Mouse (Mus musculus): Measurements from ENCODE around the gene Oaz3. TPM values are rescaled to one million over a fixed set of nuclear protein-coding genes. Genes with fewer than 3 reads are reported as not detected.

The Oaz3 gene
- not detected for total RNA-seq (2023)

GRCm38 (mm10) chr3:94443597-94443964, at the start of gene Oaz3:
Gene Oaz3, minus strand, starts transcription at chr3:94443915.

DNA sequence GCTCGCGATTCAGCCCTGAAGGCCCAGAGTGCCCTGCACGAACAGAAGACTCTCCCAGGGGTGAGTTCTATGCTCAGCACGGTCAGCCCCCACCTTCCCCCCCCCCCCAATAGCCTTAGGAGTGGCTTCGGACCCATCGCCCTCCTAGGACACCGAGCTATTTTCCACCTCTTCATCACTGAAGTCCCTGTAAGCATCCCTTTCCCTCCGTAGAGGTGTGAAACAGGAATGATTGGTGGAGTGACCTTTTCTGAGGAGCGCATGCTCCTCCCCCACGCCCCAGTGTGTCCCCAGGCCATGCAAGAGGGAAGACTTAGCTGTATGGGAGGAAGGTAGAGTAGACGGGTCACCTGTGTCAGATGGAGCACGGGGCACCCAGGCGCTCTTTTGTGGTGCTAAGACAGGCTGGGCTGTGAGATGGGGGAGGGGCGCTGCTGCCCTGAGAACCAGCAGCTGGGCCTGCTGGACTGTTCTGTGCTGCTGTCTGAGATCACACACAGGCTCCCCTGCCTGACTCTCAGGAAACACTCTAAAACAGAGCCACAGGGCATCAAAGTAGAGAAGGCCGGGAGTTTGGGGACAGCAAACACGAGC, 36.7 kb upstream of the Oaz3 start, which contains the start of gene Riiad1:
Gene Riiad1 (minus strand): TSS at position 51 of the 594 bp plus-strand sequence.

DNA sequence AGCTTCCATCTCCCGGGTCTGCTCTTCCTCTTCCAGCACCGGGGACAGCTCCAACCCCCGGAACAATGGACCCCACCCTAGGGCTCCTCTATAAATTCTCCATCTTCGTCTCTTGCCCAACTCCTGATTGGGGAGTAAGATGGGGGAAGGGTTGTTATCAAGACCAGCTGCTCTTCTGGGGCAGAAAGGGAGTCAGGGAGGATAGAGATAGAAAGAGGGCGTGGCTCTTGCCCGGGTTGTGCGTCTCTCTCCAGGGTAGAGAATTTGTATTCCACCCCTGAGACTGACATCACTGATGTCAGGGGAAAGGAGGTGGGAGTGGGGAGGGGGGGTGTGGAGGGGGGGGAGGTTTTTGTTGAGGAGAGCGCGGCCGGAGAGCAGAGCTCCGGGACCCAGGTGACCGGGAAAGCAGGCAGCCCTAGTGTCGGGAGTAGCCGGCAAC, 34.3 kb upstream of the Oaz3 start, which contains the start of gene Celf3:
Gene Celf3 (plus strand): TSS at position 315 of the 442 bp plus-strand sequence.

DNA sequence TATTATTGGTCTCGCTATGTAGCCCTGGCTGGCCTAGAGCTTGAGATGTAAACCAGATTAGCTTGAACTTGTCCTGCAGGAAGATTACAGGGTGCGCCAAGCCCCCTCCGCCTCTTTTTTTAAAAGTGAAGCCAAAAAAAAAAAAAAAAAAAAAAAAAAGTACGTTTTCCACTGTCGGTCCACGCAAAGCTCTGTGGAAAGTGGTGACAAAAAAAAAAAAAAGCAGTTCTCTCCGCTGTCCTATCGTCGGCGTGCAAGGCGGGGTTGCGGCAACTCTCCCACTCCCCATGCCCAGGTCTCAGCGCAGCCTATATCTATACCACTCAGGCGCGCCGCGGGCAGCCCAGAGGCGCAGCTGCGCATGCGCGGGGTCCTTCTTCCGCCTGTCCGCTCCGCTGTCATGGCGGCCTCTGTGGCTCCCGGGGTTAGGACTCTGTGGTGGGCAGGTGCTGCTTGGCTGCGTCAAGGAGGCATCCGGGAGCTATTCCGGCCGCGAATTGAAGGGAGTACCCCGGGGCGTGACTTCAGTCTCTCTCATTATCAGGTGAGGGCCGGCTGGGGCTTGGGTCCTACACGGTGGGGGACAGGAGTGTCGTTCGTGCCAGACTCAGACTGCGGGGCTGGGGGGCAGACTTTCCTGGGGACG, 641 bp downstream of the Oaz3 start, which contains the start of gene Mrpl9:
Gene Mrpl9 (plus strand): TSS at position 368 of the 646 bp plus-strand sequence.

DNA sequence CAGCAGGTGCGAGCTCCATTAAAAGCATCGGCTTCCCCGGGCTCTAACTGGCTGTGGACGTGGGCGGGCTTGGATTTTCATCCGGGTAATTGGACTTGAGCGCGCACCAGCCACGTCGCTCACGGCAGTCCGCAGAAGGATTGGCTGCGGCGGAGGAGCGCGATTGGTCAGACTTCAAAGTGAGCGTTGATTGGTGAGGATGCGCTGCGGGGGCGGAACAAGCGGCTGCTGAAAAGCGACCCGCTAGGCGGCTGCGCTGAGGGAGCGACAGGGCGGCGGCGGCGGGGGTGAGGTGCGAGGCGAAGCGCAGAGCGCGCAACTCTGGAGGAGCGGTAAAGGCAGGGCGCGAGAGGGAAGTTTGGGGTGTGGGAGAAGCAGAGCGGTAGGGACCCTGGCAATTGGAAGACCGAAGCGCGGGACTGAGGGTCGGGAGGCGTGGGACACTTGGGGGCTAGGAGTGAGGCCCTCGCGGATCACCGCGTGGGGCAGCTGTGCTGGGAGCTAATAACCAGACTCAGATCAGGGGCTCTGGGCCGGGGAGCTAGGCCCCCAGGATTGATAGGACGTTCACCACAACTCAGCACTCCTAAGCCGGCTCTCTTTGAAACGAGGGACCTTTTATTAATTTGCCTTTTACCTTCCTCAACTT, 30.6 kb downstream of the Oaz3 start, which contains the start of gene Tdrkh:
Gene Tdrkh (plus strand): TSS at position 243 of the 649 bp plus-strand sequence.

DNA sequence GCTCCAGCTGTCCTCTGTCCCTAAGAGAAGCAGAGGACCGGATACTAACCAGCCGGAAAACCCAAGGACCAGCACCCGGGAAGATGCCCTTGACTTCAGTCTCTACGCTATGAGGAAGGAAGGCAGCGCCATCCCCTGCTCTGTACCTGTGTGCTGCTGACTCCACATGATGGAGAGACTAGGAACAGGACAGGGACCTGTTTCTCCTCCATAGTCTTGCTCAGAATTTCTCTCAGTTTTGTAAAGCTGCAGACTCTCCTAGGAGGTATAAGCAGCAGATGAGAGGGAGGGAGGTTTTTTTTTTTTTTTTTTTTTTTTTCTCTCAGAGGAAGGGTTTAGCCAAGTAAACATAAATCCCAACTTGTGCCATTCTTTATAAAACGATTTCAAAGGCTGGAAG, 45.5 kb downstream of the Oaz3 start, which contains the start of gene Lingo4:
Gene Lingo4 (plus strand): TSS at position 301 of the 400 bp plus-strand sequence.

Other genes starting within 250 kb of the Oaz3 start
- gene Gm5286, start 247.2 kb downstream of the Oaz3 start, total RNA-seq (2023): not detected
- gene Gm4778, start 179.9 kb downstream of the Oaz3 start, total RNA-seq (2023): not detected
- 1 to 10 TPM in 1 of 2 experiments, under 1 TPM in 1; 0.82 to 1.5 TPM for gene Them4, start 133.8 kb downstream of the Oaz3 start, total RNA-seq (2023)
- gene Them5, start 101.8 kb downstream of the Oaz3 start, total RNA-seq (2023): not detected
- gene C2cd4d, start 81.5 kb downstream of the Oaz3 start, total RNA-seq (2023): not detected
- gene Rorc, start 71.1 kb downstream of the Oaz3 start, total RNA-seq (2023): under 1 TPM in 1 of 2 experiments, not detected in 1; 0.38 TPM
- under 1 TPM in 1 of 2 experiments, not detected in 1; 0.18 TPM for gene Lingo4, start 45.4 kb downstream of the Oaz3 start, total RNA-seq (2023)
- gene Tdrkh, start 30.6 kb downstream of the Oaz3 start, total RNA-seq (2023): 1 to 10 TPM in 1 of 2 experiments, under 1 TPM in 1; 1.00 to 1.5 TPM
- gene Mrpl9, start 597 bp downstream of the Oaz3 start, total RNA-seq (2023): 10 to 100 TPM; 16.4 to 18.9 TPM
- not detected for gene Celf3, start 34.4 kb upstream of the Oaz3 start, total RNA-seq (2023)
- 1 to 10 TPM in 1 of 2 experiments, under 1 TPM in 1; 0.82 to 1.1 TPM for gene Riiad1, start 36.4 kb upstream of the Oaz3 start, total RNA-seq (2023)
- 10 to 100 TPM; 47.6 to 52.3 TPM for gene Snx27, start 138.8 kb upstream of the Oaz3 start, total RNA-seq (2023)
- not detected for gene Gm10972, start 199.2 kb upstream of the Oaz3 start, total RNA-seq (2023)
- gene Tuft1, start 215.0 kb upstream of the Oaz3 start, total RNA-seq (2023): under 1 TPM; 0.44 to 0.93 TPM
- 1 to 10 TPM in 1 of 2 experiments, under 1 TPM in 1; 0.99 to 4.0 TPM for gene Selenbp2, start 249.6 kb upstream of the Oaz3 start, total RNA-seq (2023)

All from neutrophil, adult 59 days (primary cell).